Mouse (Mus musculus) liver, adult 2 months (tissue): ENCODE data around the gene Tmem135.

ENCODE experiments used
- CTCF ChIP-seq: fragments of 200-500 bp; IDR thresholded peaks from 2 replicates; pipeline ENCODE4 v1.5.1; 2011; ENCODE audit warnings: low read depth, low read length, control low read depth
- POLR2A ChIP-seq: fragments of 200-500 bp; IDR thresholded peaks from 2 replicates; pipeline ENCODE4 v1.6.1; 2011; ENCODE audit warnings: low read length, control low read depth; ENCODE audit not compliant: insufficient read depth; ENCODE audit errors: extremely low read depth

- TF ChIP-seq CTCF: no peak
- no peak for TF ChIP-seq POLR2A
These were observed 22.0 kb upstream of the Tmem135 start for GRCm38 (mm10) chr7:89425803-89426725.
